Mouse (Mus musculus) brain, adult 2 months (tissue): ENCODE measurements around the gene Rpa1.
A peak's percentile ranks its signal among the peaks of the same experiment; 100 is the strongest.
"Not testable (repeated sequence)": the region's sequence is repeated elsewhere in the genome, so short reads cannot be mapped to it uniquely, and the experiment has no call there.

Experiments used
- DNase-seq: peaks from one replicate; pipeline ENCODE4 v3.0.0; 2011; ENCODE audit warnings: low read depth, low spot score

The Rpa1 gene

DNA sequence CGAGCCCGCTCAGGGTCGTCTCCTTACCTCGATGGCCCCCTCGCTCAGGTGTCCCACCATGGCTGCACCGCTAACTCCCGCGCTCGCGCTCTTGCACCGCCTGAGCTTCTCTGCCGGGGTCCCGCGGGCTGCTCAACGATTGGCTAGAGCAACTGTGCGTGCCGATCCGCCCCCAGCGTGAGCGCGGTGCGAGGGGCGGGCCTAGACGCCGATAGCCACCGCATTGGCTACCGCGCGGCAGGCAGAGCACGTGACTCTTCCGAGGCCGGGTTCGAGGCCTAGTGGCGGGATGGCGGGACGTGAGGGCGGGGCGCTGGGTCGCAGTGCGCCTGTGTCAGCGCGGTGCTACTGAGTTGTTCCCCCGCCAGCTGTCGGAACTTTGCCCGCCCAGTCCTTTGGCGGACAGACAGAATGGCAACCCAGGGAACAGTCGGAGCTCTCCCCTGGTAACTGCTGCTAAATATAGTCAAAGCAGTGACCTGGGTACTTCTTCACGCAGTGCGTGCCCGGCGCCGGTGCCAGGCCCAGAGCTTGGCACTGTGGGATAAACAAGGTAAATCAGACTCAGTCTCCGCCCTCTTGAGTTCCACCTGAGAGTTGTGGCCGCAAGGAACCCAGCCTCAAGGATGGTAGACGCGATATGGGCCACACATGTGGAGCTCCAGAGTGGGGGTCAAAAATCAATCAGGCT is at the start of gene Rpa1, which contains the start of gene Smyd4:
TSS of gene Rpa1 (minus strand) at position 126 of the 691 bp plus-strand sequence.
TSS of gene Smyd4 (plus strand) at position 235 of the 691 bp plus-strand sequence.
- DNase-seq, result peak; percentile 98

DNA sequence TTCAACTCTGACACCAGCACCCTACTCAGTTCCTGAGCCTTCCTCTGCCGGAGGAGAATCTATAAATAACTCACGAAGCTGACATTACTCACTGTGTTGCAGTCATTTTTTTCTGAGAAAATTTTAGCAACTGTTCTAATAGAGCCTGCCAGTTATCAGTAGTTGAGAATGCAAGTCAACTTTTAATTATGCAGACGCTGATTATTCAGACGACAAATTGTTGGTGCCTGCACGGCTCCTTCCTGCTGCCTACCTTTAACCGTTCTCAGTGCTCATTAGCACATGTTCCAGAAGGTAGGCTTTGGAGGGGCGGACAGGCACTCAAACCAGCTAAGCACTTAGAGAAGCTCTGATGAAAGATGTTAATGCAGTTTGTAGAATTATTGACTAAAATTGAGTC is 49.3 kb upstream of the Rpa1 start:
- DNase-seq, result peak; percentile 61

DNA sequence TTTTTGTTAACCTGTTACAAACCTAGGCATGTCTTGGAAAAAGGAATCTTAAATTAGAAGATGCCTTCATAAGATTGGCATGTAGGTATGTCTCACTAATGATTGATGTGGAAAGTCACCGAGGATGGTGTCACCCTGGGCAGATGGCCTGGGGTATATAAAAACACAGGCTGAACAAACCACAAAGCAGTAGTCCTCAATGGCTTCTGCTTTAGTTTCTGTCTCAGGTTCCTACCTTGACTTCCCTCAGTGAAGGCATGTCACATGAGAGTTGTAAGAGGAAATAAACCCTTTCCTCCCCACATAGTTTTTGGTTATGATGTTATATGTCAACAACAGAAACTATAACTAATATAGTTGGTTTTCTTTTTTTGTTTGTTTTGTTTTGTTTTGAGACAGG is 47.5 kb upstream of the Rpa1 start:
- no peak for DNase-seq

DNA sequence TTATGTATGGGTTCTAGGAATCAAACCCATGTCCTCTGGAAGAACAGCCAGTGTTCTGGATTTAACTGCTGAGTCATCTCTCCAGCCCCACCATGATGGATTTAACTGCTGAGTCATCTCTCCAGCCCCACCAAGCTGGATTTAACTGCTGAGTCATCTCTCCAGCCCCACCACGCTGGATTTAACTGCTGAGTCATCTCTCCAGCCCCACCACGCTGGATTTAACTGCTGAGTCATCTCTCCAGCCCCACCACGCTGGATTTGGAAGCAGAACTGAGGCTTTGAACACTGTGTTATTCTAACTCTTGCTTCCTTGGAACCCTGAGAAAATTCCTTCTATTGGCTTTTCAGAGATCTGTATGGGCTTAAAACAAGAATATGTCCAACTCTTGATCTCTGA is 35.4 kb upstream of the Rpa1 start:
- peak; percentile 41 for DNase-seq

DNA sequence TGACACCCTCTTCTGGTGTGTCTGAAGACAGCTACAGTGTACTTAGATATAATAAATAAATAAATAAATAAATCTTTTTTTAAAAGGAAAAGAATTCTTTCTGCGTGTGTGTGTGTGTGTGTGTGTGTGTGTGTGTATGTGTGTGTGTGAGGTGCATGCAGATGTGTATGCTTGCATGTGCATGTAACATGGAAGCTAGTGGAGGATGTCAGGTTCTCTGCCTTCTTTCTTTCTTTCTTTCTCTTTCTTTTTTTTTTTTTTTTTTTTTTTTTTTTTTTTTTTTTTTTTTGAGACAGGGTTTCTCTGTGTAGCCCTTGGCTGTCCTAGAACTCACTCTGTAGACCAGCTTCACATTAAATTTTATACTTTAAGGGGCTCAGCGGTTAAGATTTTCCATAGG is 30.7 kb upstream of the Rpa1 start:
- not testable (repeated sequence) for DNase-seq

DNA sequence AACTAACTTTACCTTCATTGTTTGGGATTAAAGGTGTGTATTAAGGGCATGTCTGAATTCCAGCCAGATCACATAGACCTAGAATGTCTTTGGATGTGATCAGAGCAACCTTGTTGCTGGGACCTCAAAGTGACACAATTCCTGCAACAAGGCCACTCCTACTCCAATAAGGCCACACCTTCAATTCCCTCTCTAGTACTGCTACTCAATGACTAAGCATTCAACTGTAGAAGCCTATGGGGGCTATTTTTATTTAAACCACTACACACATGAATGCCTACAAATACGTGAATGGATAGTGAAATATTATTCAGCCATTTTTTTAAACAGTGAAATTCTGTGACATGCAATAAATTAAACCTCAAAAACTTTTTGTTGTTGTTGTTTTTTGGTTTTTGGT is 29.0 kb upstream of the Rpa1 start:
- no peak for DNase-seq

DNA sequence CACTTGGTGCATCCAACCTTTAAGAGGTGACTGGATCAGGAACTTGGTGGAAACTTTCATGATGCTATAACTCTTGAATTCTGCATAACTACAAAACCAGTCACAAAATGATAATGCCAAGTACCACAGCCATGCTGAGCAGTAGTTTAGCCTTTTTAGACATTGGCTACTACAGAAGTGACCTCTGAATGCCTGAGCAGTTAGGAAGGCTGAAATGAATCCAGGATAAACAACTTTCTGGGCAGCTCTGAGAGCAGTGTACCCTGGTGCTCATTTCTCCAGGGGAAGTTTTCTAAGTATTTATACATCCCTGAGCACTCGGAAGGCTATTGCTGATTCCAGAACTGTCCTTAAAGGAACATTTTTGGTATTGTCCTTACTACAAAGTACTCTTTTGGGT is 7.4 kb upstream of the Rpa1 start:
- DNase-seq, result no peak

DNA sequence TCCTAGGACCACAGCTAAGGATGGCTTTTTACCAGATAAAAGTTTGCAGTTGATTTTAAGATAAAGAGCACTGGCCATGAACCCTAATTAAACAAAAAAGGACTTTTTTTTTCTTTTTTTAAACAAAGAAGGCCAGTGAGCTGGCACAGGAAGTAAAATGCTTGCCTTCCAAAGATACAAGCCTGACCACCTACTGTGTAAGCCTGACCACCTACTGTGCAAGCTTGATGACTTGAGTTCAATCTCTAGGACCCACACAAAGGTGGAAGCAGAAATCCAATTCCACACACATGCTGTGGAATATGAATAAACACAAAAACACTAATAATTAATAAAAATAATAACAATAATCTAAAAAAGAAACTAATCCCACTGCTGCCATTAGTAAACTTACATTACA is 3.1 kb upstream of the Rpa1 start:
- DNase-seq, result no peak

DNA sequence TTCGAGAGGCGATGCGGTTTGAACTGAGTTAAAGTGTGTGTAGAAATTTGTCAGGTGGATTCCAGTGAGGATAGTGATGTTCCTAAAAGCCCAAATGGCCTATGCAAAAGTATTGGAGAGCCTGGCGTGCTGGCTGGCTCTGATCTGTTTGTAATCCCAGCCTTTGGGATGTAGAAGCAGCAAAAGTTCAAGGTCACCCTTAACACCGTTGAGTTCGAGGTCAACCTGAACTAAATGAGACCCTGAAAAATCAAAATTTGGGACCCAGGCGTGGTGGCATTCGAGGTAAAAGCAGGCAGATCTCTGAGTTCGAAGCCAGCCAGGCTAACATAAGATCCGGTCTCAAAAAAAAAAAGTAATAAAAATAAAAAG is 752 bp upstream of the Rpa1 start:
- no peak for DNase-seq

DNA sequence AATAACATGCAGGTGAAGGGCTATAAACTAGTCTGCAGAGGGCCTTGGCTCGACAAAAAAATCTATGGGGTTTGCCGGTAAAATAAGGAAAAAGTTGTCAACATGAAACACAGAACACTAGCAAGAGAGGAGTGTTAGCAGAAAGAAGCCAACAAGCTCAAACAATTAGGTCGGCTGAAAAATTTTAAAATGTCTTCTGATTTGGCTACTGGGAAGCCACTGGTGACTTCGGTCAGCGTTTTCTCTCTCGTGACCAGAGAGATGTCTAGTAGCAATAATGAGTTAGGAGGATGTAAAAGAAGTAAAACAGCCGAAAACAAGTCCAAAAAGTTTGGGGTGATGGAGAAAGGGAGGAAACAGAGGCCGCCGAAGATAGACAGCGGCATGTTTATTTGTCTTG is 528 bp downstream of the Rpa1 start:
- no peak for DNase-seq

DNA sequence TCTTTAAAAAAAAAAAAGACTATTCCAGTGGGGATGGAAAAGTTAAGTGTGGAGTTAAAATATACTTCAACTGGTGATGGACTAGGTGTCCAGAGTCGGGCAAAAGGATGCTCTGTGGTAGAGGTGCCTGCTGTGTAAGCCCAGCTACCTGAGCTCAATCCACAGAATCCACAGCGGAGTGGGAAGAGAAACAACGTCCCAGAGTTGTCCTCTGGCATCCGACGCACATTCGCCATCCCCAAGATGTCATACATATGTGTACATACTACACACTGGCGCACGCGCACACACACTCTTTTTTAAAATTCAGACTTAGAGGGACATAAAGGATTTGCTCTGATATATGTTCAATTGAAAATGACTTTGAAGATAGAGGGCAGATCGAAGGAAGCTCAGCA is 937 bp downstream of the Rpa1 start:
- no peak for DNase-seq

DNA sequence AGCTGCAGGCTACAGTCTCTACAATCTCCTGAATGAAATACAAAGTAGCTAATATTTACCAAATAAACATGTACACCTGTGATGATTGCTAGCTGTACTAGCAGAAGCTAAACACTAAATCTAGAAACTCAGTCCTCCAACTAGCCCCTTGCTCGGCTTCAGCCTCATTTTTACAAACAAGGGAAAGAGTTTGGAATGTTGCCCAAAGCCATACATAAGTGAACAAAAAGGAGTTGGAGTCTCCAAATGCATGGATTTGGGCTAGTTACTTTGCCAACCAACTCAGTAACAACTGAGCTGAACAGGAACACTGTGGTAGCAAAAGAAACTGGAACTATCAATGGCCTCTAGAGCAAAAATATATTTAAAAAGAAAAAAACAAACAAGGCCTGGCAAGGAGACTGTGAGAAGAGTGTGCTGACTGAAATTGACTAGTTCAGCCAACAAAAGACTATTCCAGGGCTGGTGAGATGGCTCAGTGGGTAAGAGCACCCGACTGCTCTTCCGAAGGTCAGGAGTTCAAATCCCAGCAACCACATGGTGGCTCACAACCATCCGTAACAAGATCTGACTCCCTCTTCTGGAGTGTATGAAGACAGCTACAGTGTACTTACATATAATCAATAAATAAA is 1.5 kb downstream of the Rpa1 start:
- DNase-seq, result no peak

DNA sequence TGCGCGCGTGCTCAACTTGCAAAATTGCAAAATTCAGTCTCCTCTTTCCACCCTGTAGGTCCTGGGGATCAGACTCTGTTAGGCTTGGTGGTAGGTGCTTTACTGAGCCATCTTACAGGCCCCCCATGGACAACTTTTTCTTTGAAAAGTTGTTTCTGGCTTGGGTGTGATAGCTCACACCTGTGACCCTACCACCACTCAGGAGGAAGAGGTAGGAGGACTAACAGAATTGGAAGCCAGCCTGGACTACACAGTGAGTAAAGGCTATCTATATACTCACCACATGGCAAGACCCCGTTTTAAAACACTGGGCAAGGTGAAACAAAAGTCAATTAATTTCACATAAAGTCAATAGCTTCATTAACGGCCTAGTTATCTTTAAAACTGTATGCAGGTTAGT is 3.4 kb downstream of the Rpa1 start:
- no peak for DNase-seq

DNA sequence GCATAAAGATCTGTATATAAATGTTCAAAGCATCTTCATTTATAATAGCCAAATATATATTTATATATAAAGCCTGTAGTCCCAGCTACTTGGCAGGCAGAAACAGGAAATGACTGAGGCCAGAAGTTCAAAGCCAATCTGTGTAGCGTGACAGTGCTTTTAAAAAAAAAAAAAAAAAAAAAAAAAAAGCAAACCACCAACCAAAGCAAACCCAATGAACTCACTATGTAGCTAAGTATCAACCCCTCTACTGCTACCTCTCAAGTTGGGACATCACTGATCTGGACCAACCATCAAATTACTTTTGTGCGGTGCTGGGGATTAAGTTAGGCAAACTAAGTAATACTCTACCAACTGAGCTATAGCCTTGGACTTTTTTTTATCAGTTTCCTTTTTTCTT is 4.0 kb downstream of the Rpa1 start:
- no peak for DNase-seq

DNA sequence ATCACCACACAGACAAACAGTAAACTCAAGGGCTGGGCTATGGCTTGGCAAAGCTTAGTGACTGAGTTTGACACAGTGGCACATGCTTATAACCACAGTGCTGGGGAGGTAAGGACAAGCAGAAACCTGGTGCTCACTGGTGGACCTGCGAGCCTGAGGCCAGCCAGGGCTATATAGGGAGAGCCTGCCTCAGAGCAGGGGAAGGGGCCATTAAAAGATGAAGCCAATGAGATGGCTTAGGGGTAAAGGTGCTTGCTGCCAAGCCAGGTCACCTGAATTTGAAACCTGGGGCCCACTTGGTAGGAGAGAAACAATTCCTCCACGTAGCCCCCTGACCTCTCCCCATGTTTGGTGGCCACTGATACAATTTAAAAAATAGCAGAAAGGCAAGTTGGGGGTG is 5.0 kb downstream of the Rpa1 start:
- DNase-seq, result no peak

DNA sequence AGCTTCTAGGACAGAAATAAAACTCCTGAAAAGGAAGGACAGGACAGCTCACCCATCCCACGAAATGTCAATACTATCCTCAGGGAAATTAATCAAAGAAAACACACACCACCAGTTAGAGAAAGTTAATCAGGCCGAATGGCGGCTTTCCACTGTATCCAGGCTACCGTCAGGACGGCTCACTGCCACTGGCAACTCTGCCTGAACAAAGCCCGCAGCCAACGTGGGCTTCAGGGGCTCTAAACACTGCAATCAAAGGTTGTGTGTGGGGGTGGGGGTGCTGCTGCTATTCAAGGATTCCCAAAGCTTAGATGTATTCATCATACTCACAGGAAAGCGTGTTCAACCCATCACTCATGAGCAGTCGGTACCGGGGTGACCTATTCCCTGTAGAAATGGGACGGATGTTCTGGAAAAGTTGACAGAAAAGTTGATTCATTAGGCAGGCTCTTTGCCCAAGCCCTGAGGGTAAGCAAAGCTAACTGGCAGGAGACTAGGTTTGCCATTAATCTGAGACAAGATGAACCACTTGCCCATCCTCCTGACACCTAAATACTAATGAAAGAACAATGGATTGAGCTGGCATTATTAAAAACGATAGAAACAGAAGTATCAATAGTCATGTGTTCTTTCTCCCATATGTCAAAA is 7.3 kb downstream of the Rpa1 start:
- DNase-seq, result no peak

DNA sequence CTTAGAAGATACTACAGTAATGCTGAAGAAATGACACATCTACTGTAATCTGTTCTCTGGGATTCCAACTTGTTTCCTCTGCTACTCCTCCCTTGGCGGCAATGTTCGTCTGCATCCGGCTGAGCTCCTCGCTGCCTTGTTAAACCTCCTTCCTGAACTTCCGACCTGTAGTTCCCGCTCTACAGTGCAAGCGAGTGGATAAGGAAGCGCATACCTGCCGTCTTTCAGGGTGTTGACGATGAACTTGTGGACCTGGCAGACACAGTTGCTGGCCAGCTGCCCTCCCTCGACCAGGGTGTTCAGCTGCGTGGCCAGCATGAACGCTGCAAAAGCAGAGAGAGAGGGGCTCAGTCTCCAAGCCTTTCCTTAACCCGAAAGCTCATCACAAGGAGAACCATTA is 8.0 kb downstream of the Rpa1 start:
- DNase-seq, result no peak

DNA sequence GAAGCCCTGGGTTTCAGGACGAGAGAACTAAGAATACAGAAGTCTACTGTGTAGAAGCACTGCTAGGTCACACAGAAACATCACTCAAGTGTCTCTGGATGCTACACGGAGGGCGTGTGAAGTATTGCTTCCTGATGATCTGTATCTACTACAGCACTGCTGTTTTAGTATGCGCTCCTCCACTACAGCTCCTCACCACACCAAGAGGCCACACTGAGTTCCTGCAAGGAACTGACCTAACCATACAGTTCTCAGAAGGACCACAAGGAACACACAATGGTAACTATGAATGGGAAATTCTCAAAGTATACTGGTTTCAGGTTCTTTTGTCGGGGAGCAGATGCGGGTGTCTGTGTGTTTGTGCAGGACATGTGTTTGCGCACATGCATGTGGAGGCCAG is 10.9 kb downstream of the Rpa1 start:
- no peak for DNase-seq

DNA sequence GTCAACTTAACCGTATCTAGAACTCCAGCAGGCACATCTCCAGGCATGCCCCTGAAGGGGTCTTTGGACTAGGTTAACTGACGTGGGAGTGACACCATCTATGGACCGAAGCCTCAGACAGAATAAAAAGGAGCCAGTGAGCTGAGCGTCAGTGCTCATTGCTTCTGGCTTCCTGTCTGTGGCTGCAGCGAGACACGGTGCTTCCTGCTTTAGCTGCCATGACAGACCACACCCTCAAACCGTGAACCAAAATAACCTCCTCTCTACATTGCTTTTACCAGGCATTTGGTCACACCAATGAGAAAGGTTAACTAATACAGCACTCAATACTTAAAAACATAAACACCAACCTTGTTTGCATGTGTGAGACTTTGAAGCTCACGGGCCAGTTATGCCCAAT is 11.4 kb downstream of the Rpa1 start:
- no peak for DNase-seq

DNA sequence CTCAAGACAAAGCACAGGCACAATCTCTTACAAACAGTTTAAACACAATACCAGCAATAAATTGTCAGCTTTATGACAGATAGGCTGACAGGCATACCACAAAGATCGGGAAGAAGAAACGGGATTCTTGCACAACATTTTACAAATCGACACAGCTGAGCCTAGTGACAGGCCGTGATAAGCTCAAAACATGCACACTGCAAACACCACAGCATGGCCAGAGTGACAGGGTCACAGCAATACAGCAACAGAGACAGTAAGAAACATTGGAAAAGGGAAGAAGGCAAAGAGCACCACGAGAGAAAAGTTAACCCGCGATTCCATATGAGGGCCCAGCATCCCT is 22.2 kb downstream of the Rpa1 start:
- DNase-seq, result no peak

DNA sequence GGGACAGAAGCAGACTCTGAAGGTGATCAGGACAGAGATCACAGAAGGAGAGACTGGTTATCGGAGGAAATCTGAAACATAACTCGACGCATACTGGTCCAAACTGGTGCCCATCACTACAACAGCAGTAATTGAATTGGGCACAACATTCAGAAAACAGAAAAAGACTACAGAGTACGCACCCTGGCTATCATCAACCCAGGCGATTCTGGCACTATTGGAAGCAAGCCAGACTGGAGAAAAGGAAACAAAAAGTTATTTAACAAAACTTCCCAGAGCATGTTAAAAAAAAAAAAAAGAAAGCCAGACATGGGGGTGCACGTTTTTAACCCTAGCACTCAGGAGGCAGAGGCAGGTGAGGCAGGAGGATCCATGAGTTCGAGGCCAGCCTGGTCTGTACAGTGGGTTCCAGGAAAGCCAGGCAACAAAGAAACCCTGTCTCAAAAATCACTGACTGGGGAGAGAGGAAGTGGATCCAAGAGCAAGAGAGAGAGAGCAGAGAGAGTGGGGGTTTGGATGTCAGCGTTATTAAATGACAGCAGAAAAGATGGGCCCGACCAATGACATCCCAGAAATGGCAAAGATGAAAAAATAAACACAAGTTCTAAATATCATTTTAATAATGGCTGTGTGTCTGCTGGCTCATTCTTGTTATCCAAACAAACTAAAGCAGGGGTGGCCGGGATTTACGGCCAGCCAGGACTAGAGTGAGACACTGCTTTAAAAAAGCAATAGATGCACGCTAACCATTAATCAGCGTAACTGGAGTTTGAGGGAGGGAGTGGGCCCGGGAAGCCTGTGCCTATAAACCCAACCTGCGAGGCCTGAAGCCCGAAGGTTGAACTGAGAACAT is 22.8 kb downstream of the Rpa1 start:
- DNase-seq, result no peak

DNA sequence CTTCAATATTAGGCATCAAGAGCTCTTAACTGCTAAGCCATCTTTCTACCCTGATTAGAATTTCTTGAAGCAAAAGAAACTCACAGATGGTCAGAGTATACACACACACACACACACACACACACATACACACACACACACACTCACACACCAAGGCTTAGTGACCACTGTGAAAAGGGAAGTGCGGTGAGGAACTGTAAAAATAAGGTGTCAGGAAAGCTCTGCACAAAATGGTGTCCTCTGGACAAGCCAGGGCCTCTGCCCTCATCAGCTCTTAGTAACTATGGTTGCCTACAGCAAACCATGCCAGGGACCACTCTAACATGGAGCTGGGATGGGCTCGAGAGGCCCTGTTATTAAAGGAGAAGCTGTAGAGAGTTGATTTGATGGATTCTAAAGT is 23.7 kb downstream of the Rpa1 start:
- no peak for DNase-seq
